Mouse (Mus musculus): ENCODE data around the gene Mvp.

Gene Mvp

GRCm38 (mm10) chr7:127020031-127020430, 5.6 kb upstream of the Mvp start:
- DNase-seq (ENCODE audit: low spot score in 2 of 2): peak in 1 of 2 experiments; percentile 34

- peak in 1 of 2 experiments; percentile 13 for DNase-seq (ENCODE audit: low spot score in 2 of 2)
Measured at GRCm38 (mm10) chr7:127019306-127019960, 5.0 kb upstream of the Mvp start.

GRCm38 (mm10) chr7:127018416-127019305, 4.2 kb upstream of the Mvp start:
- peak in 1 of 2 experiments; percentile 13 for DNase-seq (ENCODE audit: low spot score in 2 of 2)

GRCm38 (mm10) chr7:127017950-127018345, 3.5 kb upstream of the Mvp start:
- peak in 1 of 2 experiments; percentile 9 for DNase-seq (ENCODE audit: low spot score in 2 of 2)

- DNase-seq (ENCODE audit: low spot score in 2 of 2): peak; percentile 94 to 96
Measured at GRCm38 (mm10) chr7:127016971-127017949, 2.8 kb upstream of the Mvp start, which contains the start of gene Pagr1a. Gene Pagr1a, minus strand, starts transcription at chr7:127017352.

- peak in 1 of 2 experiments; percentile 45 for DNase-seq (ENCODE audit: low spot score in 2 of 2)
Measured at GRCm38 (mm10) chr7:127016486-127016938, 2.1 kb upstream of the Mvp start.

- DNase-seq (ENCODE audit: low spot score in 2 of 2): no peak
Measured at GRCm38 (mm10) chr7:127016481-127016485, 1.9 kb upstream of the Mvp start, which contains the start of gene Pagr1b. Gene Pagr1b, minus strand, starts transcription at chr7:127016484.

- no peak for DNase-seq (ENCODE audit: low spot score in 2 of 2)
Measured at GRCm38 (mm10) chr7:127016081-127016480, 1.7 kb upstream of the Mvp start.

- no peak for DNase-seq (ENCODE audit: low spot score in 2 of 2)
Measured at GRCm38 (mm10) chr7:127014993-127015392, 572 bp upstream of the Mvp start.

- DNase-seq (ENCODE audit: low spot score in 2 of 2): no peak
Measured at GRCm38 (mm10) chr7:127013385-127013784, 1.0 kb downstream of the Mvp start.

- DNase-seq (ENCODE audit: low spot score in 2 of 2): no peak
Measured at GRCm38 (mm10) chr7:127012845-127013244, 1.6 kb downstream of the Mvp start.

- DNase-seq (ENCODE audit: low spot score in 2 of 2): no peak
Measured at GRCm38 (mm10) chr7:127012374-127012773, 2.0 kb downstream of the Mvp start.

- DNase-seq (ENCODE audit: low spot score in 2 of 2): no peak
Measured at GRCm38 (mm10) chr7:127011717-127012116, 2.7 kb downstream of the Mvp start.

- no peak for DNase-seq (ENCODE audit: low spot score in 2 of 2)
Measured at GRCm38 (mm10) chr7:127011051-127011450, 3.4 kb downstream of the Mvp start.

- DNase-seq (ENCODE audit: low spot score in 2 of 2): no peak
Measured at GRCm38 (mm10) chr7:127009307-127010085, 4.9 kb downstream of the Mvp start.

GRCm38 (mm10) chr7:127008239-127009019, 6.0 kb downstream of the Mvp start:
- DNase-seq (ENCODE audit: low spot score in 2 of 2): peak in 1 of 2 experiments; percentile 57

GRCm38 (mm10) chr7:127007313-127008024, 7.0 kb downstream of the Mvp start:
- no peak for DNase-seq (ENCODE audit: low spot score in 2 of 2)

- DNase-seq (ENCODE audit: low spot score in 2 of 2): no peak
Measured at GRCm38 (mm10) chr7:127004122-127004875, 10.1 kb downstream of the Mvp start.

- no peak for DNase-seq (ENCODE audit: low spot score in 2 of 2)
Measured at GRCm38 (mm10) chr7:127003620-127004019, 10.8 kb downstream of the Mvp start.
